Mouse (Mus musculus) cerebellum, adult 18-20 months (tissue): Measurements from ENCODE around the gene Apeh.
"Not testable (repeated sequence)": the region's sequence is repeated elsewhere in the genome, so short reads cannot be mapped to it uniquely, and the experiment has no call there.

Experiments
- DNase-seq, 2 experiments: peaks; one replicate each; pipeline ENCODE4 v3.0.0; 2021

The Apeh gene

DNA sequence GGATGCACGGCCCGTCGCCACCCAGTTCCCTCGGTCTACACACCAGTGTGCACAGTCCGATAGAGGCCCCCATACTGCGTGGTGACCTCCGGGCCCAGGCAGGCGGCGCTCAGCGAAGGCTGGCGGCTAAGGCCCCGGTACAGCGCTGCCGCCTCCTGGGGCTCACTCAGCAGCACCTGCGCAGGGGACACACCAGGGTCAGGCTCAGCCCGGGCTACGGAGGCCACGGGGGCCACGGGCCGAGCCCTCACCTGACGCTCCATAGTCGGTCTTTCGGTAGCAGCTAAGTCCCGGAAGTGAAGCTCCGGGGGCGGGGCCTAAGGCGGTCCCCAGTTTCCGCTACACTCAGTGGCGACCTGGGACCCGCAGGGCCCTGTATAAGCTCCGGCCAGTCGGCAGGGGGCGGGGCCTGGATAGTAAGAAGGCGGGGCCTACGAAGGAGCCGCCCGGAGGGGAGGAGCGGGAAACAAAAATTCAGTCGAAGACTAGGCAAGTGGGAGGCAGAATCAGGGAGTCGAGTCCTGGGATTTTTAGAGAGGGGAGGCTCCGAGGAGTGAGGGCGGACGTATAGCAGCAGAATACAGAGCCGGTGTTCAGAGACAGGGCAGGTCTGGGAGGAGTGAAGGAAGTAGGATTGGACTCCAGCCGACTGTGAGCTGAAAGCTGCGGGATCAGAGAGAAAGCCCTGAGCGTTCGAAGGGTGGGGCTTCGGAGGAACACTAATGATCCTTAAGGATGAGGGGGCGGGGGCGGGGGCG, at the start of gene Apeh:
Apeh (minus strand) TSS at position 423 of the 758 bp plus-strand sequence.
- DNase-seq, result peak; percentile 94

DNA sequence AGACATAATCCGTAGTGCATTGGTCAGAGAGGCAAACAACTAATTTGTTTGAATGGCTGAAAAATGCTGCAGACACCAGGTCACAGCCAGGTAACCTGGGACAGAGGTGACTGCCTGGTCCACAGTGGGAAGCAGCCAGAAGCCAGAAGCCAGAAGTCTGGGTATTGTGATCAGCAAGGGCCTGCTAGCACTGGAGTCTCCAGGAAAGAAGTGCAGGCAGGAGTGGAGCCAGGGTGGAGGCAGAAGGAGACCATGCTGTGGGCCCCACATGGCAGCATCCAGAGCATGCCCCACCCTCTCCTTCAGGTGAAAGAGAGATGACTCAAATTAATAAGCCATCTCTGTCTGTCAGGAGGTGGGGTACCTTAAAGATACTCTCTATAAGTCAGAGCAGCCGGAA, 49.1 kb upstream of the Apeh start:
- peak; percentile 42 to 53 for DNase-seq

DNA sequence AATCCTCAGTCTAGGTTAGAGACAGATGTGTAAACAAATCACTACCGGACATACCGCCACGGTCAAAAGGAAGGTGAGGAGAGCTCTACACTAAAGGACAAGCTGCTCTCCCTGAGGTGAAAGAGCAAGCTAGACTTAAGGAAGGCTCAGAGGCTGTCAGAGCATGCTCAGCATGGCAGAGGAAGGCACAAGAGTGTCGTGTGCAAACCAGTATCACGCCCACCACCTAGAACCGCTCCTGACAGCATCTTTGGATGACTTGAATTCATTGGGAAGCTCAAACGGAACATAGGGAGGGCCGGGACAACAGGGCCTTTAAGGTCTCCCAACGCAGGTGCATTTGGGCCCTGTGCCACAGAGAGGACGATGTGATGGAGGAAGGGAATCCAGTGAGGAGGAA, 47.0 kb upstream of the Apeh start:
- DNase-seq, result no peak

DNA sequence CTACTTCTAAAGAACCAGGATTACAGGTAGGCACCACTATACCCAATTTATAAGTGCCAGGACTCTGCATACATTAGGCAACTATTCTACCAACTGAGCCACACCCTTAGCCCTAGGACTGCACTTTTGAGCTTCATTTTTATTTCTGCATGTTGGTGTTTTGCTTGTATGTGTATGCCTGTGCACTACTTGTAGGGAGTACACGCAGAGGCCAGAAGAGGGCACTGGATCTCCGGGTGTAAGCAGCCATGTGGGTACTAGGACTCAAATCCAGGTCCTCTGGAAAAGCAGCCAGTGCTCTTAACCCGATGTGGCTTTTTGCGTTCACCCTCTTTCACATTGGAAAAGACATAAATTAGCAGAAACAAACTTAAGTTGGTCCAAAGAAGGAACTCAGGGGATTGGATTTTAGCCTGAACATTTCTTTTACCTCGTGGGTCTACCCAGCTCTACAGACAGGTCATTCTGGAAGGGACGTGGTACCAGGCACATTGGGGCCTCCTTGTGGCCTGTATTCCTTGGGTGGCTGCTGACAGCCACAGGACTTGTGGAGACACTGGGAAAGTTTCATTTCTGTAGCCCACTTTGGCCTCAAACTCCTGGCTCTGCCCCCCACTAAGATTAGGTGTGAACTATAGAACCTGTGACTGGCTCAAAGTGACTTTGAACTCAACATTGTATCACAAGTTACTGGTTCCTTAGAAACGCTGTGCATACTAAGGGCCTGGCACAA, 45.7 kb upstream of the Apeh start:
- peak; percentile 72 to 76 for DNase-seq

DNA sequence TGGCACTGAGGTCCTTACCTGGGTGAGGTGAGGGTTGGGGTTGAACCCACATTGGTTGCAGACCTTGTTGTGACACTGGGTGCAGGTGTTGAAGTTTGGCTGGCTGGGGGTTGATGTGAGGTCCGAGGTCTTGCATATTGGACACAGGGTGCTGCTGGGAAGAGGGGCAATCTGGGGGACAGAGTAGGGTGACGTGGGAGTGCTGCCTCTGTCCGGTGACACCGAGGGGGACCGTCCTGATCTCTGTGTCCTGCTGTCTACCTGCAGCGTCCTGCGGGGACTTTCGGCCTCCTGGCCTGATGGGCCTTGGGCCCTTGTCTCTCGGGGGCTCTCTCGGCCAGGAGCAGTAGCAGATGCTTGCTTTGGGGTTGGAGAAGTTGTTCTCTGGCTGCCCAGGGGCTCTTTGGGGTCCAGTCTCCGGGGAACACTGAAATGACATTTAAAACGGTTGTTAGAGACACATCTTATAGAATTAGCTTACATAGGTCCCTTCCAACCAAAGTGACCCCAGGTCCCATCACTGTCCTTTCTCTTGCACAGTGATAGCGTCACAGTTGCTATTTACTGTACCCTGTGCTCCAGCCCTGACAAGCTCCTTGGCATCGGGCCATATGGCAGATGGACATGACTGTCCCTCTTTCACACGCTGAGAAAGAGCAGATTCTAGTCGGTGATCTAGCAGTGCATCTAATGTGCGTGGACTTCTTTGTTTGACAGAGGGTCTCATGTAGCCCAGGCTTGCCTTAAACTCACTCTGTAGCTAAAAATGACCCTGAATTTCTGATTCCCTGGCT, 45.0 kb upstream of the Apeh start:
- peak; percentile 95 to 97 for DNase-seq

DNA sequence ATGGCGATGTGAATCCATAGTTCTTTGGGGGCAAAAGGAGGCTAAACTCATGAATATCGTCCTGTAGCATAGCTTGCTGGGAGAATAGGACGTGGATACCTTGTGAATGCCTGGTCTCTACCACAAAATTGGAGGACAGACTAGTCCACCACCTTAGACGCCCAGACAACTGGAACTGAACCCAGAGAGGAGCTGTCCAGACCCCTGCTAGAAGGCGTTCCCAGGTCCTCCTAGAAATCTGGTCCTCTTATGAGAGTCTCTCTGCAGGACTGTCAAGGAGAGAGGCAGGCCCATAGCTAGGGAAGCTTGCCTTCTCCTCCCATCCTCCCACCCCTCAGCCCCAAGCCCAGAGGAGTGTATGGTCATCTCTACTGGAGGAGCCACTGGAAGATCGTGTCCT, 43.7 kb upstream of the Apeh start:
- no peak for DNase-seq

DNA sequence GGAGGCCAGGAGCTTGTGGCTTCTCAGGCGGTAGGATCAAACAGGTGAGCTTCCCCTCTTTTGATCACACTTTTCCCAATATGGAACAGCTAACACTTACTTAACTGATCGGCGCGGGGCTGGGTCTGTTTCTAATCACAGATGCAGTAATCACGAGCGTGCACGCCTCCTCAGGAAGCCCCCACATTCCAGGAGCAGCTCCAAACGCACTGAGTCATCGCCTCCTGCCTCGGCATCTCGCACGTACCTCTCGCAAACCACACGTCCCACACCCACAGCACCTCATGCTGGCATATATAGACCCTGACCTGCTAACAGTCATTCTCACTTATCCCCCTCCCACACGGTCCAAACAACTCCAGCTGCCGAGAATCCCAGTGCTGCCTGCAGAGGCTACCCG, 43.1 kb upstream of the Apeh start:
- DNase-seq, result no peak

DNA sequence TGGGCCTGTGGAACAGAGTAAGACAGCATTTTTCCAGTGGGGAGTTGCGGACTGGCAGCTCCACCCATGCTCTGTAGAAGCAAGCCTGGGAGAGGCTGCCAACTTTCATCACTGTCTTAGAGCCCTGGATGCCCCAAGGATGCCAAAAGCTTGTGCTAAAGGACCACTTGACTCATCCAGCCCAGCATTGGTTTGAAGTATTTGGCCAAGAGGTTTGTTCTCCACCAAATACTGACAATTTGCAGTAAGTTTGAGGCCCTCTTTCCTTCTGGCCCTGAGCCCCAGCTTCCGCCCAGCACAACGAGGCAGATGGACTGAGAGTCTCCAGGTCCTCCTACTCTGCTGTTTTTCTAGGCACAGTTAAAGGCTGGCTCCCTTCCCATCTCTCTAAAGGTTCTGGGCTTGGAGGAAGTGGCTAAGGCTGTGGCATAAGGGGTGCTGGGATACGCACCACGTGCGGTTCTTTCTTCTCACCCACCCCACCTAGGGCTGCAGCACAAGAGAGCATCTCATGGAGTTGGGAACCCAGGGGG, 42.6 kb upstream of the Apeh start:
- DNase-seq, result peak; percentile 81 to 86

DNA sequence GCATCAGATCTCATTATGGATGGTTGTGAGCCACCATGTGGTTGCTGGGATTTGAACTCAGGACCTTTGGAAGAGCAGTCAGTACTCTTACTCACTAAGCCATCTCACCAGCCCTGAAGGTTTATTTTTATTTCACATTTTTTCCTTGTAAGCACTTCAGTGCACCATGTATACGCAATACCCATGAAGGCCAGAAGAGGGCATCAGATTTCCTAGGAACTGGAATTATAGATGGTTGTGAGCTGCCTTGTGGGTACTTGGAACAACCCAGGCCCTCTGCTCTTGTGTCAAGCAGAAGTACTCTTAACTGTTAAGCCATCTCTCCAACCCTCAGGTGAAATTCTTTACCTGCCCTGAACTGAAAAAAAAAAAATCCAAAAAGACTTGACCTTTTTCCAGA, 41.8 kb upstream of the Apeh start:
- DNase-seq, result peak; percentile 62 to 67

DNA sequence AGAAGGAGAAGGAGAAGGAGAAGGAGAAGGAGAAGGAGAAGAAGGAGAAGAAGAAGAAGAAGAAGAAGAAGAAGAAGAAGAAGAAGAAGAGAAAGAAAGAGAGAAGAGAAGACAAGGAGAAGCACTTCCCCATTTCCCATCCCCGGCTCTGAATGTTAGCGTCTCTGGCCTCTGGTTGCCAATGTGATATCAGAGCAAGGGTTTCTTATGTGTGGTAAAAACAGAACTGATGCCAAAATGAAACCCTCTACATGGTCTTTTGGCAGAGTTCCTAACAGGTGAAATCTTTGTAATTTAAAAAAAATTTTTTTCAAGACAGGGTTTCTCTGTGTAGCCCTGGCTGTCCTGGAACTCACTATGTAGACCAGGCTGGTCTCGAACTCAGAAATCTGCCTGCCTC, 41.3 kb upstream of the Apeh start:
- not testable (repeated sequence) for DNase-seq

DNA sequence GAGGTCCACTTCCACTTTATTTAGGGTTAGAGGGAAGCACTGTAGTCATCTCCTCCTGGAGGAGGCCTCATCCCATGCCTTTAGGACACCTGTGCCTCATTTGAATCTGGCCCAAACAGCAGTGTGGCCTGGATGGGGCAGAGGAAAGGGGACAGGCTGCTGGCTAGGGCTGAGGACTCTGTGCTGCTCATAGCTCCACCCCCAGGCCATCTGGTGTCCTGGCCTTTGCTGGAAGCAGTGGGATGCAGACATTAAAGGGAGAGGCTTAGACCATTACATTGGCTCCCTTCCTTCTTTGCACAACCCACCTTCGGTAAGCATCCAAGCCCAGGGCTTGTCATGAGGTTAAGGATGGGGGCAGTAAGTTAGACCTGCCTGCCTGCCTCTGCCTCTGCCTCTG, 39.1 kb upstream of the Apeh start:
- DNase-seq, result peak; percentile 86 to 92

DNA sequence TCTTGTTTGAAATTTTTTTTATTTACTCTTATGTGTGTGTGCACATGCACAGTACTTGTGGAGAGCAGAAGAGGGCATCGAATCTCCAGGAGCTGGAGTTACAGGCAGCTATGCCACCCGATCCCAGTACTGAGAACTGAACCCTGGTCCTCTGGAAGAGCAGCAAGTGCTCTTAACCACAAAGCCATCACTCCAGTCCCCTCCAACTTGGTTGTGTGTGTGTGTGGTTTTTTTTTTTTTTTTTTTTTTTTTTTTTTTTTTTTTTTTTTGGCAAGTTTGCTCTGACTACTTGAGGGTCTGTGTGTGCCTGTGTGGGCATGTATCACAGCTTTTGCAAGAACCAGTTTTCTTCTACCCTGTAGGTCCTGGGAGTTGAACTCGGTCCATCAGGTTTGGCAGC, 38.0 kb upstream of the Apeh start:
- no peak for DNase-seq

DNA sequence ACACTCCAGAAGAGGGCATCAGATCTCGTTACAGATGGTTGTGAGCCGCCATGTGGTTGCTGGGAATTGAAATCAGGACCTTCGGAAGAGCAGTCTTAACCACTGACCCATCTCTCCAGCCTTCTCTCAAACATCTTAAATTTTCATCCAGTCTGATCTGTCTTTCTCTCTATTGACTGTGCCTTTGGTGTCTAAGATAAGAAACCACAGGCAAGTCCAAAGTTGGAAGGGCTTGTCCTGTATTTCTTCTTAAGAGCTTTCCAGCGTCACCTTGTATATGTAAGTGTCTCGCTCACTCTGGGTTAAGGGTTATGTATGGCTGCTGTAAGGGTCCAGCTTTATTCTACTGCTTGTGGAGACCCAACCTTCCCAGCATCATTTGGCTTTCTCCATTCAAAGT, 37.1 kb upstream of the Apeh start:
- DNase-seq, result no peak

DNA sequence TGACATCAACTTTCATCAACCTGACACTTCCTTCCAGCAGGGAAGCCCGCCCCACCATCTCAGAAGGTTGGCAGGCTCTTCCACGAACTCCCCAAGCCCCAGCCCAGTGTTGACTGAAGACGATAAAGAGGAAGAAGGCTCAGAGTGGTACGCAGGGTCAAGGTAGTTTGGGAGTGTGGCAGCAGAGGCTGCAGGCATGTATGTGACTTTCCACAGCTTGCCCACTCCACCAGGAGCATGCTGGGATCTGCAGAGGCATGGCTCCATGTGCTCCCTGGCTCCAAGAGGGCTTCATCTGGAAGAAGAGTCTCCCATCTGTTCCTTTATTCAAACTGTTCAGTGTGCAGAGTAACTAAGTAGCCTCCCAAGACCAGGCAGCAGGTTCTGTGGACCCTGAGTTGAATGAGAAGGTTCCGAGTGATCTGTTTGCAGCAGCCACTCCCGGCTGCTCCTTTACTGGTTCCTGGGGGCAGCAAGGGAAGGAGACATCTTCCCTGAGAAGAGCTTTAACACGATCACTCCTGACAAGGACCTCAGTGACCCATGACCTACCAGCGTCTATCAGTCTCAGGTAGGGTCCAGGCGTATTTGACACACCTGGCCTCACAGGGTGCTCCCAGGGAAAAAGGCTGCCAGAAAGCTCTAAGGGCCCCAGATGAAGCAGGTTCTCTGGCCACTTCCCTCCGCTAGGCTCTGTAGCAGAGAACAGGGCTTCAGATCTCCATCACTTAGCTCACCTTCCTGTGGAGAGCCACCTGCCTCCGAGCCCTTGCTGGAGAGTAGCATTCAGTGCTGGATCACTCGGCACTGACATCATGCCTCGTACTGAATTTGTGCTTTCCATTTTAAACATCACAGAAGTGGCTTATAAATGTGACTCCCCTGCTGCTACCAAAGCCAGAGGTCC, 34.9 kb upstream of the Apeh start:
- DNase-seq, result peak; percentile 61 to 74

DNA sequence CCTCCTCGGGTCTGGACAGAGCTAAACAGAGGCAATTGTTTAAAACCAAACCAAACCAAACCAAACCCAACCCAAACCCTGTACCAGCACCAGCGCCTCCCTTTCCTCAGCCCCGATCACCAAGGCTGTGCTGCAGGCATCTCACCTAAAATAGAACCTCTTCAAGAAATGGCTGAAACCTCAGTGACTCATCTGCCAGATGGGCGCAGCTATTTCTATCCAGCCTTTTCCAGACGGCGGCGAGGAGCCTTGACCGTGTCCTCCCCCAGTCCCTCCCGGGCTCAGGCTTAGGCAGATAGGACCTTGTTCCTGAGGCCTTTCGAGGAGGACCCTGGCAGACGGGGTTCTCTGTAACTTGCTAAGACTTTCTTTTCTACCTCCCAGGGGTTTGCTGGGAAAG, 33.8 kb upstream of the Apeh start:
- peak; percentile 55 to 58 for DNase-seq

DNA sequence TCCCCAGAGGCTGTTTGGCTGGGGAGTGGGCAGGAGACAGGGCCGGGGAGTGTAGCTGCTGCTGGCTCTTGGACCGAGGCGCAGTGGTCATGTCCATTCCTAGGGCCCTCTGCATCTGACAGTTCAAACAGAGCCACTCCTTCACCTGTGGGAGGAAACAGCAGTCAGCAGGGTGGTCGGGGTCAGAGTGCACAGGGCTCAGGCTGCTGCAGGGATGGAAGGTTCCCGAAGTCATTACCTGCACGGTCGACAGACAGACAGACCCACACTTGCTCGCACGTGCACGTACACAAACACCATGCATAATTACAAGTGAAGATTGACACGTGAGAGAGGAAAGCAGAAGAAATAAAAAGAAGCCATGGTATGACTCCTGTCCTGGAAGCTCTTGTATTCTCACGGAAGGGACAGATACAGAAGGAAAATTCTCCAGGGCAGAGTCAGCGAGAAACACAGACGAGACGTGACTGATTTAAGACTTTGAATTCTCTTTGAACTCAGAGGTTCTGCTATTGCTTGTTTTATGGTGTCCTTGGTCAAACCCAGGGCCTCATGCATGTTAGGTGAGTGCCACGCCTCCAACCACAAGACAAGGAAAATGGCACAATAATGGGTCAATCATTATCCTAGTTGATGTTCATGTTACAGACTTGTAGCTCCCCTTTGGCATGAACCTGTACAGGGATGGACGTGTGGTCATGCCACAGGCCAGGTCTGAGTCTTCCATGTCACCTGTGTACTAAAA, 32.2 kb upstream of the Apeh start:
- DNase-seq, result no peak

DNA sequence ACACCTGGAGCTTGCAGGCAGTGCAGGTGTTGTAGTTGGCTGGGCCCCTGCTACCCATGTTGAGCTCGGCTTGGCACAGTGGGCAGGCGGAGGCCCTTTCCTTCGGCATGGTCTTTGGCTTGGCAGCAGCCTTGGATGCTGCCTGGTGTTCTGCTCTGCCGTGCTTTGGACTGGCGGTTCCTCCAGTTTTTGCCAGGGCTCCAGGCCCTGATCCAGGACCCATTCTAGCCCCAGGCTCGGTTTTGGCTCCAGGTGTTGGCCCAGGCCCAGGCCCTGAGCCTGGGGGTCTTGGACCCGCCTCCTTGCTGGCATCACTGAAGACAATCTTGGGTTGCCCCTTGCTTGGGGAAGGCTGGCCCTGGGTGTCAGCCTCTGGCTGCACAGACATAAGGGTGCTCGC, 31.3 kb upstream of the Apeh start:
- peak in 1 of 2 experiments; percentile 43 for DNase-seq

DNA sequence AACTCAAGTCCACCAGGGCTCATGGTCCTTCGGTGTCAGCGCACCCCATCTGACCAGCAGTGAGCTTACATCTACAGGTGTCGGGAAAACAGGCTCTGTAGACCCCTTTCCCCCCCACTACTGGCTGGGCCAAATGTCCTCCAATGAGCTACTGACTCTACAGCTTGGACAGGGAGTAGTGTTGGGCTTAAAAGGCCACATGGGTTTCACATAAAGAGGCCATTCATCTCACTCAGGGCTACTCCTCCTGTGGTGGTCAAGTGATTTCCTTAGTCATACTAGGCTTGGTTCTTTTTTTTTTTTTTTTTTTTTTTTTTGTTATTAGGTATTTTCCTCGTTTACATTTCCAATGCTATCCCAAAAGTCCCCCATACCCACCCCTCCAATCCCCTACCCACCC, 29.5 kb upstream of the Apeh start:
- no peak for DNase-seq

DNA sequence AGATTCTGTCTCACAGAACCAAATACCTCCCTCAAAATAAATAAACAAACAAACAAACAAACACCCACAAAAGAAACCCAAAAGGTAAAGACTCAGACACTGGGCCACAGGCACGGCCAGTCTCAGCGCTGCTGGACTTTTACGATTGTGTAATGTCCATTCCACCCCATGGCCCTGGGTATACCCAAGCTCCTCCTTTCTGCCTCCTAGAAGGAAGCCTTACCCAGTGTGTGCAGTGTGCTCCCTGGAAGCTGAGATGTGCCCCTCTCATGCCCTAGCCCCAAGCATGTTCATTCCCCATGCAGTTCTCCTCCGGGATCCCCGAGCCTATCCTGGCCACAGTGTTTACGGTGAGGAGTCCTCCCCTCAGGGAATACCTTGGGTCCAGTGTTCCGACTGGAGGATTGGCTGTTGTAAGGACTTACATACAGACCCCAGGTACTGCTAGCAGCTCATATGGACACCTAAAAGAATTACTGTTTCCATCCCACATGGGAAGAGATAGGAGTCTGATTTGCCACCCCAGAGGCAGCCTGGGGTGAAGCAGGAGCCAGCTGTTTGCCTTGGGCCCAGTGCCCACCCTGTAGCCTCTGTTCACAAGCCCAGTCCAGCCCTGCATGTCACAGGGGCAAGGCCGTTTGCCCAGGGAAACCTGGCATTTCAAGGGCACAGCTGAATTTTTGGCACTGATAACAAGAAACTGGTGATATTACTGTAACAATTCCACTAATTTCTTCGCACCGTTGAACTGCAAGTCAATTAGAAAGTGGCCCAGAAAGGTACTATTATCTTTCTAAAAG, 27.0 kb upstream of the Apeh start:
- no peak for DNase-seq

DNA sequence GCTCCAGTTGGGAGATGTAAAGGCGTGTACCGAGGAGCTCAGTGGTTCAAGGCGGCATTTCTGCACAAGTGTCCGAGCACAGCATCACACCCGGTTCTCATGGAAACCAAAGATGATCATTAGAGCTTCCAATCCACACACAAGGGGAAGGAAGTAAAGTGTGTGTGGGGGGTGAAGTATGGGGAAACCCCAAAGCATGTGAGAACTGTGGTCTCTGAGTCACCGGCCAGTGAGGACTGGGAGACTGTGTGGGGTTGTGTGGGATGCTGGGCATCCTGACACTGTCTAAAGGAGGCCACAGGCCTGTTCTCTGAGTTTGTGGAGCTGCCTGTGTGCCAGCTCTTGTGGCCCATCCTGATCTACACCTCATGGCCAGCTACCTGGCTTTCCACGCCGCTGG, 26.3 kb upstream of the Apeh start:
- no peak for DNase-seq
